Mouse (Mus musculus) frontal cortex, postnatal 10 days (tissue): ENCODE measurements around the gene Sap30bp.

Source experiments
- DNase-seq, 2 experiments: peaks; one replicate each; pipeline ENCODE4 v3.0.0; 2022; ENCODE audit warnings: low spot score in 2 of 2, mixed read lengths in 1 of 2

Gene Sap30bp

DNA sequence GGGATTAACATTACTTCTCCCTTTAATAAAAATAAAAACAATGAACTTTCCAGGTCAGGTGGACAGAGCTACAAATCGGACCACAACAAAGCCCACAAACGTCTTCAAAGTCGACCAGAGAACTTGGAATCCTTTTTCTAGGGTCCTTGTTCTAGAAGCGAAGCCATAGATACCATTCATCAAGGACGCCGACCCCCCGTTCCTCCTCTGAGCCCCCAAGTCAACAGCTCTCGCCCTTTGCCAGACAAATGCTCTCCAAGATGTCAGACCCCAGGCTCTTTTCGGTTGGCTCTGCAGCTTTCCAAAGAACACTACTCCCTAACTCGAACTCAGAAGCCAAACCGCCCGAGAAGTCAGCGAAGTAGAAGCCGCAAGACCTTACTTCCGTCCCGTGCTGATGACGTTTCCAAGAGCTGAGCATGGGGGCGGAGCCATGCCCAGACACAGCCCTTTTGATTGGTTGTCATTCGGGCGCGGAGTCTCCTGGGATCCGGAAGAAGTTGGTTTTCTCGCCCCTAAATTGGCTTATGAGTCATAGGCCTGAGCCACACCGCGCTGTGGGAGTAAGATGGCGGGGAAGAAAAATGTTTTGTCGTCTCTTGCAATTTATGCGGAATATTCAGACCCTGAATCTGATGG lies at the start of gene Sap30bp, which contains the start of gene Recql5:
Gene Sap30bp, plus strand, starts transcription at position 175 of the 639 bp plus-strand sequence.
Gene Recql5, minus strand, starts transcription at position 370 of the 639 bp plus-strand sequence.
- peak; percentile 96 to 98 for DNase-seq

DNA sequence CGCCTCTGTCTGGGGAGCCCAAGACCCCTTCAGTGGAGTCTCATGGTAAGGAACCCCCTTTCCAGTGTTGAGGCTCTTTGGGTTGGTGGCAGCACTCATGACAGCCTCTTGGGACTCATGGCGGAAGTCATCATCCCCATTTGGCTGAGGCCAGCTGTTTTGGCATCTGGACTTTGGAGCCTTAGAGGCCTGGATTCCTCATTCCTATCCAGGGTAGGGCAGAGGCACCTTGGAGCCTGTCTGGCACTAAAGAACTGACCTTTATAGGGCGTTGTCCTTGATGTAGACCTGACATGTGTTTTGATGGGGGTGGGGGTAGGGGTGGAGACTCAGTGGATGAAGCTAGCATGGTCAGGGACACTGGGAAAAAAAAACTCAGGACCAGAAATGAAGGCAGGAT lies 48.7 kb upstream of the Sap30bp start:
- no peak for DNase-seq

DNA sequence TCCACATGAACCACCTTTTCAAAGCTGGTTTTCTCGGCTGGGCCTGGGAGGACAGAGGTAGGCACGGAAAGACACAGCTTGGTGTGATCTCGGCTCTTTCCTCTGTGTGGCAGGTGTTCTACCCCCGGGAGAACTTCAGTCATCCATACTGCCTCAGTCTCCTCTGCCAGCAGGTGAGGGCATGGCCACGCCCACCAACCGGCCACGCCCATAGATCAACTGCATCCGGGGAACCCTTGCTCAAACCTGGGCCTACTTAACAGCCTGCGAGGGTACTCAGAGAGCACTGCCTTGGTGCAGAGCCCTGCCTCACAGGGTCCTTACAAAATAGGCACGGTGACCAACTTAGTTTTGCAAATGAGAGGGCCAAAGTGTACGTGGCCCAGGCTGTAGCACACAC lies 47.8 kb upstream of the Sap30bp start:
- no peak for DNase-seq

DNA sequence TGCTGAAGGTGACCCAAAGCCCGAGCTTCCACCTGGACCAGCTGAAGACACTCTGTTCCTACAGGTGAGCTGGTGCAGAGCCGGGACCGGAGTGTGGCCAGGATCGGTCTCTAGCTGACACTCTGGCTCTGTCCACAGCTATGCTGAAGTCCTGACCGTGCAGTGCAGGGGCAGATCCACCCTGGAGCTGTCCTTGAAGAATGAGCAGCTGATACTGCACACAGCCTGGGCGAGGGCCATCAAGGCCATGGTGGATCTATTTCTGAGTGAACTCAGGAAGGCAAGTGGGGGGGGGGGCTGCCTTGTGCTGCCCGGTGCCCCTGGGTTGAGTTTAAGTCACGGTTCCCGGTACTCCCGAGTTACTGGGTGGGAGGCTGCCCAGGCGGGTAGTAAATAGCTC lies 46.6 kb upstream of the Sap30bp start:
- DNase-seq = no peak

DNA sequence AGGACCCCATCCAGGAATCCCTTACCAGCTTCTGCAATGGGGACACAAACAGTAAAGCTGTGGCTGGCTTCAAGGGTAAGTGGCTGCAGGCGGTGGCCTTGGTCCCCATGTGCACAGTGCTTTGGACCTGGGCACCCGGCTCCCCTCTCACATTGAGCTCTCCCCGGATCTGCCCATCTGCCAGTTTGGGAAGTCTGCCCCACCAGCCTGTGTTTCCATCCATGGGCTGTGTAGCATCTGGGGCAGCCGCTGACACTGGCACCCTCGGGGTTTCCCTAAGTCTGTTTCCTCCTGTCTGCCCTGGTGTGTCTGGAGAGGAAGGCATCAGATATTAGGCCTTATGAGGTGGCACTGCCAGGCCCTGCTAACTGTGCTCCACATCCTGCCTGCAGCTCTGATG lies 45.1 kb upstream of the Sap30bp start:
- no peak for DNase-seq

DNA sequence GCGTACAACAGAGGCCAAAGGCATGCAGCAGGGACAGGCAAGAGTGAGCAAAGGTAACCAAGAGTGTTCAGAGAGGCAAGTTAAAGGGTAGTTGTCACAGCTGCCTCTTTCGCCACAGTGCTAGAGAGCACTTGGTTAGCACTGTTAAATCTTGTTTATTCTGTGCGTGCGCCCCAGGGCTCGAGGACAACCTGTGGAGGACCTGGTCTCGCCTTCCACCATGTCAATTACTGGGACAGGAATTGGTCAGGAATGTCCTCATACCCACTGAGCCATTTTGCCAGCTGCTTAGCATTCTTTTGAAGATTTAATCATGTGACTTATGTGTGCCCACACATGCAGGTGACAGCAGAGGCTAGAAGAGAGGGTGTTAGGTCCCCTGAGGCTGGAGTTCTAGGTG lies 43.9 kb upstream of the Sap30bp start:
- no peak for DNase-seq

DNA sequence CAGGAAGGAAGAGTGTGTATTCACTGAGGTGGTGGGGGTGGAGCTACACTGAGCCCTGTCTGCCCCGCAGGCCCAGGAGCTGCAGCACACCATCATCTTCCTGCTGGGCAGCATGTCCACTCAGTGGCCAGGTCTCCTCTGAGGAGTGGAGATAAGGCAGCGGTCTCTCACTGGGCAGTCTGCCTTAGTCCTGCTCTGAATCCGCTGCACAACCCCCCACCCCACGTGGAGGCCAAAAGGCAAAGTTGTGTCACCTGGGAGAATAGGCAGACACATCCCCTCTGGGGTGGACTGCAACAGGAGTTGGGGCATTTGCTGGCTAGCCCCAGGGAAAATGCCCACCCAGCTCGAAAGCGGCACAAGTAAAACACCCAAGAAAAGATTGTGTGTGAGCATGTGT lies 40.9 kb upstream of the Sap30bp start:
- DNase-seq = no peak

DNA sequence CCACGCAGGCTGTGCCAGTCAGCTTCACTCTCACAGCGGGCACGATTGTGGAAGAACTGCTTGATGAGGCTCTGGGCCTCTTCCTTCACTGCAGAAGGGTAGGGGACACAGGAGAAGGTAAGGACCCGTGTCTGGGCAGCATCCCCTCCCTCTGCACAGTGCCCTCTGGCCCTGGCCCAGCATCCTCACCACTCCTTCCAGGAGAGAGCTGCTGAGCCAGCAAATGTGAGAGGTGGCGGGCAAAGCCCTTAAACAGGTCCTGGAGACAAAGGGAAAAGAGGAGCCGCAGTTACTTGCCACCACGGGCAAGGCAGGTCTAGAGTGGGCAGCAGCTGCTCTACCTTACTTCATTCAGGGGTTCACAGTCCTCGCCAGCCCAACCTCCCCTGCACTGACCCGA lies 40.0 kb upstream of the Sap30bp start:
- no peak for DNase-seq

DNA sequence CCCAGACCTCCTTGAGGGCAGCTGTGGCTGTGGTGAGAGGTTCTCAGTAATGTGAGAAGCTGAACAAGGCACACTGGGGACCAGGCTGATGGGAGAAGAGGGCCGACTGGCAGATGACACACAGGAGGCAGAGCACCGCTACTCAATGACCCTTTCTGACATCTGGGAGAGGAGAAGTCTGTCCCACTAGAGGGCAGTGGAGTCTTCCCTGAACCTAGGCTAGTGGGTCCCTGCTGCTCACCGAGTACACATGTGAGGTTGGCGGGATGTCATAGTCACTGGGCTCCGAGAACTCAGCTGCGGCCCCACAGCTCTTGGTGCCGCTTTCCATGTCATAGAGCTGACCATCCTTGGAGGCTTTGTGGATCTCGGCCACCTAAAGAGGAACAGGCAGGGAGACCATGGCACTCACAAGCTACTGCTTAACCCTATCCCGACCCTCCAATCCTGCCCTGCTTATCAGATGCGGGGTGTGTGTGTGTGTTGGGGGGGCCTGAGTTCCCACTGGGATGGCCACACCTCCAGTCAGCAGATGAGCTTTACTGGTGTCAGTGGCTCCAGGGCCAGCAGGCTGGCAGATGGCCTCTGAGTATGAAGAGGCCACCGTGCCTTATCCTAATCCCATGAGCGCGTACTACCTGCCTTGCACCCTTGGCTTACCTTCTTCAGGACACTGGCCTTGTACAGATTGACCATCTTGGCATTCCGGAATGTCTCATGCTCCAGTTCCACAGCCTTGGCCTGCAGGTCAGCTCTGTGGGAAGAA lies 38.1 kb upstream of the Sap30bp start:
- no peak for DNase-seq

DNA sequence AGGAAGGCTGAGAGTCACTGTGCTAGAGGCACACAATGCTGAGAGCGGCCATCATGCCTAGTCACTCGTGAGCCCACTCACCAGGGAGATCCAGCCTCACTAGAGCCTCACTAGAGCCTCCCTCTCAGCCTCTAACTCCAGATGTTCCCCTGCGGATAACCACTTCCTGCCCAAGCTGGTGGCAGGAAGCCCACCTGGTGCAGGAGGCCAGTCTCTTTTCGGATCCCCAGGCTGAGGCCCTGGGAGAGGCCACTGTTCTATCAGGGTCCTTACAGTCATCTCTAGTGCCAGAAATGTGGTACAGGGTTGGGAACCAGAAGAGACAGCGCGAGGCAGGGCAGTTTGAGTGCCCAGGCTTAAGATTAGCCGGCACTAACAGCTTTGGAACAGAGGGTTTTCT lies 34.6 kb upstream of the Sap30bp start:
- DNase-seq = no peak

DNA sequence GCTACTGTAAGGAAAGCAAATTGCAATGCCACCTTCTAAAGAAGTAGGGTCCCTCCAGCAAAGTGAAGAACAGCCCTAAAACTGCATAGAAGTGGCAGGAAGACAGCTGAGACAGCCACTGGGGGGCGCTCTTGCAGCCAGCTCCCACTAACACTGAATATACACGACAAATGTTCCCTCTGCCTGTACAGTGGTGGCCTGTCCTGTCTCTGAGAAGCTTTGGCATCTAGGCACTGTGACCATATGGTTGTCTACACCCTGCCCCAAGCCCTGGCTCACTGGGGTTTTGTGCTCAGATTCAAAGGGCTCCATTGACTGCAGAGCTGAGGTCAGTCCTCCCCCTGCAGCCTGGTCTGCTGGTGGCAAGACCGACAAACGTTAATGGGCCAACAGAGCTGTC lies 34.2 kb upstream of the Sap30bp start:
- peak; percentile 29 to 57 for DNase-seq

DNA sequence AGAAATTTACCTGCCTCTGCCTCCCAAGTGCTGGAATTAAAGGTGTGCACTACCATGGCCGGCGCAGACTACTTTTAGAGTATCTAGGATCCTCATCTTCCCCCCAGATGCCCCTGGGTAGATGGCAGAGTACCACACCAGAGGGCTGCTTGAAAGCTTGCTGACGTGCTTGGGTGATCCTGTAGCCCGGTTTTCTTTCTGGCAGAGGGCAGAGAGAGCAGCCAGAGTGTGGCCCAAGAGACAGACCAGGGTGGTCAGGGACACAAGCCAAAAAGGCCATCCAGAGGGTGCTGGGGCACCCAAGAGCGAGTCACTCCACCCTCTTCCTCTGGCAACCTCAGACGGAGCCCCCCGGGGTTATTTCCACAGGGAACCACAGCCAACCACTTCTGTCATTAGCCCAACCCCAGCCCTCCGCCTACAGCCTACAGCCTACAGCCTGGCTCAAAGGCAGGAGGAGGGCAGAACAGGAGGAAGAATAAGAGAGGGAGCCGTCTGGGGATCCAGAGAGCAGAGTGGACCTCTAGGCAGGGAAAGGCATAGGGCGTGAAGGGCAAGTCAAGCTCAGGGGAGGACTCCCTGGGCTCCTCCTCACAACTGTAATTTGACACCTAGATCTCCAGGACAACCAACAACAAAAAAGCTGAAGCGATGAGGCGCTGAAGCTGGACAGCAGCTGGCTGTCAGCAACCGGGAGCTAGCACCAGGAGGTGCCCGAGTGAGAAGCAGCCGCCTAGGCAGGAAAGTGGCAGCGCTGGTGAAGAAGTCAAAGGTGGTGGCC lies 33.4 kb upstream of the Sap30bp start, which contains the start of gene Smim5:
Gene Smim5, plus strand, starts transcription at position 481 of the 781 bp plus-strand sequence.
- no peak for DNase-seq

DNA sequence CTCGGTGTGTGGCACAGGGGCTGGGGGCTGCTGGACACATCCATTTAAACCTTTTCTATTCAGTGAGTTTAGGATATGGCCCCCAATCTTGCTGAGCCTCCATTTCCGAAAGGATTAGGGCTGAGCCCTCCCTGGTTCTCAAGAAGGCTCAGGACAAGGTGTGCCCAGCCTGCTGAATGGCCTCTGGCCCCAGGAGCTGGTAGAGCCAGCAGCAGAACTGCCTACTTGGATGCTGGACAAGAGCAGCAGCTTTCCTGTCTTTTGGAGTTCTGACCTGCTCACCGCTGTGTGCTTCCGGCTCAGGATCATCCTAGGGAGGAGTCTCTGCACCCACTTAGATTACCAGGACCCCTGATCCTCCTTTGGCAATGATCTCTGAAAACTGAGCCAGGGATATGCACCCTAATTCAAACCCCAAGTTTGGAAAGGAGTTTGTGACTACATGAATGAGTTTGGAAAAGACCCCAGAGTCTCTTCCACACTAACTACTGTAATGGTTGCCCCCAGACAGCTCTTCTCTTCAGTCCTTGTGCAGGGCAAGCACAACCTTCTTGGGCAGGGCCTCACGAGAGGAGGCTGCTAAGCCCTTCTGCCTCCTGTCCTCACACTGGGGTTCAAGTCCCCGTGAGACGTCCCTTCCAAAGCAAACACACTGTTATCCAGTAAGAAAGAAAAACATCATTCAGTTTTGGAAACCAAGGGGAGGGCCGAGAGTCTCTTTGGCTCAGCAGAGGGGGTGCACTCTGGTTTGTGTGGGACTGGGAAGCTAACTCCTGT lies 32.3 kb upstream of the Sap30bp start:
- no peak for DNase-seq

DNA sequence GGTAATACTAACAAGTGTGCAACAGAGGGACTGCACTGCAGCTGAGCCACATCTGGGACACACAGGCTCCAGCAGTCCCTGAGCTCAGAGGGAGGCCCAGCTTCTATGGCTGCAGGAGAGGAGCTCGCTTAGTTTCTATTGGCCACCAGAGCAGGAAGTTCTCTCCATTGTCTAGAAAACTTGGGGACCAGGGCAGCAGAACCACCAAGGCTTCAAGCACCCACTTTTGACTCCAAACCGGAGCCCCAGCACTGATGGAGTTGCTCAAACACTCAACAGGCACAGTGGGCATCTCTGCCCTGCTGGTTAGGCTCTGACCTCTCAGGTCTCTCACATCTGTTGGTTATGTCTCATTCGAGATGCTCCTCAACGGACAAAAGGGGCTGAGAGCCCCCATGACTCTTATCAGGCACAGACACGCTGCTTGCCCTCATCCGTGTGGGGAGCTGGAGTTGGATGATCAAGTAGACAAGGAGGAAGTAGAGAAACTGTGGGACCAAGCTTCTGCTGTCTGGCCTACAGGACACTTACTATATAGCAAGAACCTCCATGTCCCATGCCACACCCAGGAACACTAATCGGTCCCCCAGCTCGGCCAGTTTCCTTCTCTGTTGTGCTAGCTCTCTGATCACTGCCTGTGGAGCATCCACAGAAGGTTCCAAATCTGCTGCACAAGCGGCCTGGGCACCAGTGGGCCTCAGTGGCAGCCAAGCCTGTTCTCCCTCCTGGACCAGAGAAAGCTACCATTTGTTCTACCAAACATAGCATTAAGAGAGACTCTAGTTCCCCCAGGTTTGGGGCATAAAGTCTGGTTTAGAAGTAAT lies 31.5 kb upstream of the Sap30bp start:
- DNase-seq = no peak

DNA sequence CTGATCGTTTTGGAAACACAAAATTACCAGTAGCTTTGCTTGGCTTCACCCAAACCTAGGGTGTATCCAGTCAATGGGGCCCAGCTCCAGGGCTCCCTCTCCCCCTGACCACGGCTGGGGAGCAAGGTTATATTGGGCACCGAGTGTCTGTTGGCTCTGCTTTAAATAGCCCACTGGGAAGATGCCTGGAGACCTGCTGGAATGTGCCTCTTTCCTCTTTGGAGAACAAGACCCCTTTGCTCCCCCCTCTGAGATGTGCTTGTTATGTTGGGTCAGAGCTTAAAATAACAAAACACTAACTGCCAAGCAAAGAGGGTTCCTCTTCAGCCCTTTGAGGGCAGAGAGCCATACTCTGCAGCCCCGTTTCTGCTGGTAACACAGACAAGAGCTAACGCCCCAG lies 30.9 kb upstream of the Sap30bp start:
- DNase-seq = no peak

DNA sequence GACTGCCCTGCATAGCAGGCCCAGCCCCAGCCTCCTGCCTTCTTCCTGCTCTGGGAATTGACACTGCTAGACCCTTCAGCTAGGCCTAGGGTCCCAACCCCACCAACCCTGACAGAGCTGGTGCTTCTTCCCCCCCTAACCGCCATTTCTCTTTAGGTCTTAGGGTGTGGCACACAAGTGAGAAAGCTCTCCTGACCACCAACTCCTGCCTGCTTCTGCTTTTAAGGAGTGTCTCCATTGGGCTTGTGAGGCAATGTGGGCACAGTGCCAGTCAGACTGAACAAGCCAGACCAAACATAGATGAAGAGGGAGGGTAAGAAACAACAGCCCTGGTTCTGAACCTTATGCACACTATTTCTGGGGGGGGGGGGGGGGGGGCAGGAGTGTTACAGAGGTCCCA lies 30.3 kb upstream of the Sap30bp start:
- no peak for DNase-seq

DNA sequence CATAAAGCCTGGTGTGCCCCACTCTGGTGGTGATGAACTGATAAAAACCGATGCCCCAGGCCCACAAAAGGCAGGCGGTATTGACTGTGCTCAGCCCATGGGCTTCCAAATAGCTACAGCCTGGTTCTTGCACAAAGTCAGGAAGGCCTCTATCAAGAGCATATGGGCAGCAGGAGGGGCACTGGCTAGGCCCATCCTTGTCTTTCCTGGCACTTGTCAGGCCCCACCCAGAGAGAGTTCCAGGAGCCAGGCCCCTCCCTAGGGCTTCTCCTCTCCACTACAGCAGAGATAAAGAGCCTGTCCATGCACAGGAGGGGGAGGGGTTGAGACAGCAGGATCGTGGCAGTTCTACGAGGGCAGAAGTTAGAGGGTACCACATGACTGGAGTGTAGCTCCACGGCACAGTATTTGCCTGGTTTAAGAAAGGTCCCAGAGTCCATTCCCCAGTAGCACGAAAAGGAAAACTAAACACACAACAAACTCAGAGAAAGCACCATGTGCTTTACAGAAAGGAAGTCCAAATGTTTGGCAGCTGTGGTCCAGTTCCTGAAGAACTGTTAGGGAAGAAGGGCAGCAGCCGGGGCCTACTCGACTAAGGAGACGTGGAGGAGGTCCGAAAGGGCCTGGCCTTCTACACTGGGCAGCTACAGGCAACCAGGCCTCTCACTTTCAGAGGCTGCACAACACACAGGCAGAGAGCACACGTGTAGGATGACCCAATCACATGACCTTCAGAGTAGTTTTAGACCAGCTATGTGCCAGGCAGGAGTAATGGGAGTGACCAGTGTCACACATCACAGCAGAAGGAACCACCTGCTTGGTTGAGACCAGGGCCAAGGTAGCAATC lies 29.5 kb upstream of the Sap30bp start:
- DNase-seq = no peak

DNA sequence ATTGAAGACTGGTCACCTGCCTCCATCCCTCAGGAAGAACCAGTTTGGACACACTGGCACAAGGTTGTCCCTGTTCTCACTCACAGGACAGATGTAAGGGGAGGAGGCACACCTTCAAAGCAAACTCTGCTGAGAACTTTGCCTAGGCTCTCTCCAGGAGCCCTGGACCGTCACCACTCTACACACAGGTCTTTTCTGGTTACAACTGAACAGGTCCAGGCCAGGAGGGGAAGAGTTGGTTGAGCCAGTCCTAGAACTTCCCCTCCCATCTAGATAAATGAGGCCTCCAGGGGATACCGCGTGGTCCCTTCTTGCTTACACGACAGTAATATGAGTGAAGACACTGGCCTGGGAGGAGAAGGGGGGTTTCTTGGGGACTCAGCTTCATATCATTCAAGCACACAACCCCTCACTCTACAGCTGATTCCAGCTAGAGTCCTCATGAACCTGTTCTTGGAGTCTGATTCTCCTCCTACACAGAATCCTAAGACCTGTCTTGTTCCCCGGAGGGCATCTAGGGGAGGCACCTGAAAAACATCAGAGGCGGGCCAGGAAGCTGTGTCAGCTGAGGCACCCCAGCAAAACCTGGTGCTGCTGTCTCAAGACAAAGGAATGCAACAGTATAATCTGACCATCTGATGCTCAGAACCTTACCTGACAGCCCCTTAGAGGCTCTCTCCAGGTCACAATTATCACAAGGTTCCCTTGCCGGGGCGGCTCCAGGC lies 28.7 kb upstream of the Sap30bp start:
- no peak for DNase-seq
